Mouse (Mus musculus): ENCODE measurements around the gene Ibsp.

Ibsp gene

DNA sequence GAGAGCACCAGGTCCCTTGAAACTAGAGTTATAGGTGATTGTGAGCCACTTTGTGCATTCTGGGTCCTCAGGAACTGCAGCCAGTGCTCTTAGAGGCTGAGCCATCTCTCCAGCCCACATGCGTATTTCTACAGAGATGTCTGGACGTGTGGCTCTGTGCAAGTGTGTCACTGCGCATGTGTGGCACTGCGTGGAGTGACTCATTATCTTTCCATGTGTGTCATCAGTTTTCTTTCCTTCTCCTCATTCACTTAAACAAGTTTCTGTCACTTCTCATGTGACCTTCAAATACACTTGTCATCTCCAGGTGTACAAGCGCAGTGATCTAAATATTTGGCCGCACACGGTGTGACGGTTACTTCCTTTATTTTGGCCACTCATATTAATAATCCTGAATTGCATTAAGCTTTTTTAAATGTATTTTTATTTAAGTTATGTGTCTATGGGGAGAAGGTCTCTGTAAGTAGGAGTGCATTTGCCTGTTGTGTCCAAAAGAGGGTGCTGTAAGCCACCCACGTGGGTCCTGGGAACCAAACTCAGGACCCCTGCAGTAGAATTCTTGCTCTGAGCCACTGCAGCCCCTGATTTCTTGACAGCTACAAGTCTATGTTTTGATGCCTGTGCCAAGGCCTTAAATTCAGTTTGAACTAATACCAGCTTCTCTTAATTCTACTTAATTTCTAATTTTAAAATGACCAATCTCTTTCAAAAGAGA lies 45.7 kb downstream of the Ibsp start:
- peak; percentile 45 for DNase-seq

DNA sequence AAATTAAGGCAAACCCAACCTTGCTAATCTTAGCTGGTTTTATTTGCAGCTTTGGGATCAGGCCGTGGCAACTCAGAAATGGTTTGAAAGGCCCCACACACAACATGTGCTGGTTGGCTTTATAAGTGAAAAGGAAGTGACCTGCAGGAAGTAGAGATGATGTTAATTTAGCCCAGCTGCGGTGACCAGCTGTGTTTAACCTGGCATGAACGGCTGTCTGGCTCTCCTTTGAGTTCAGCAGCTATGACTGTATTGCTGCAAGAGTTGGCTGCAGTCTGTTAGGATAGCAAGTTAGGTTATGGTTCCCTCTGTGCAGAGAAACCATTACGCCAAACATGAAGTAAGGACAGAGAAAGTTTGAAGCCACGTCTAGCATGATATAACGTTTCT lies 46.3 kb downstream of the Ibsp start:
- no peak for DNase-seq

DNA sequence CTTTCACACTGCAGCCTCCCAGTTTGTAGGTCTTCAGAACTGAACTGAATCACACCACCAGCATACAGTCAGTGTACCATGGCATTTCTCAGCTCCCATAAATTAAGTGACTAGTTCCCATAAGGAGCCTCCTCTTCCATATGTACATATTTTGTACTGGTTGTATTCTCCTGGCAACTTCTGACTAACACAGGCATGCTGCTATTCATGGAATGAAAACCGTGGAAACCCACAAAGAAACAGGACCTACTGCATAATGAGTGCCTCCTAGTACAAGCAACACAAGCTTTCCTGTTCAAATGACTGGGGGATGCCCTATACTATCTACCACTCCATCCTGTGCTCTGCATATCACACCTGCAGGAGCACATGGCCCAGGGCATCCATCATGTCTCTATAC lies 52.1 kb downstream of the Ibsp start:
- no peak for DNase-seq

DNA sequence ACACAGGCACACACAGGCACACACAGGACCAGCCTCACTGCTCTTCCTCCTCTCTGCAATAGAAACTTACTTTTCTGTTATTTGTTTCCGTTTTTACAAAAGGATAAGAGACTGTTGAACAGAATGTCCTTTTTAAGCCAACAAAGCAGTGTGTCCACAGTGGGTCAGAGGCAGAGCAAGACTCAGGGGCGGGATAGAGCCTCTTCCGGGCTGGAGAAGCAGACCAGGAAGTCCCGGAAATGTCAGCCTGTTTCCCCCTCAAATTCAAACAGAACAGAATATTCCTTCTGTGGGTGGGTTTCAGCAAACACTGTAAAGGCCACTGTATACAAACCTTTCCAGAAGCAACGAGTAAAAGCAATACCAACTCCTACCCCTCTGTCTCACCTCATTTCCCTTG lies 52.9 kb downstream of the Ibsp start:
- no peak for DNase-seq

DNA sequence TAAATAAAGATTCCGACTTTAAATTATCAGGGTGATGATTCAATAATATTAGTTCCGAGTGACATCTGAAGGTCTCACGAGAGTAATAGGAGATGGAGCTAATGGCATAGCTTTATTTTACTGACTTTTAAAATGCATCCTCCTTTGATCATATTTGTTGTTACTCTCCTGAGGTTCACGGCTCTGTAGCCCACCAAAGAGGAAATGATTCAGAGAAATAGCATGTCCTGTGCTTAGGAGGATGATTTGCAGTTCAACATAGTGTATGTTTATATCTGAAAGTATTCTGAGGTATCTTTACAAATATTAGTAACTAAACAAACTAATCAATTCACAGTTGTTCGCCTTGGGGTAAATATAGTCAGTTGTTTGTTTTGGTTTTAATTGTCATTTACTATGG lies 58.6 kb downstream of the Ibsp start:
- DNase-seq, result no peak

DNA sequence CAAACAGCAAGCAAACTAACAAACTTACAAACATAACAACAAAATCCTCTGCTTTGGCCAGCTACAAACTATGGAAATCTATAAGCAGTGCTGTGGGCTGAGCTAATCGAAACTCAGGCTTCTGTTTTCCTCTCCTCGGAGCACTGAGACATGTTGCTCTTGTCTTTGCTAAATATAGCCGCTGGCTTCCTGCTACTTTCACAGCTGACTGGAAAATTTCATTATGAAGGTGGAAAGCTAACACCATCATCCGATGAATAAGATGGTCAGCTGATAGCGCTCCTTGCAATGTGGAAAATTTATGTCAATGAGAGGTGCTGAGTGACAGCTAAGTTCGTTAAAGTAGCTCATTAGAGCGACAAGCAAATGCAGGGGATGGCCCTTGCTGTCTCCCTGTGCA lies 59.6 kb downstream of the Ibsp start:
- no peak for DNase-seq

DNA sequence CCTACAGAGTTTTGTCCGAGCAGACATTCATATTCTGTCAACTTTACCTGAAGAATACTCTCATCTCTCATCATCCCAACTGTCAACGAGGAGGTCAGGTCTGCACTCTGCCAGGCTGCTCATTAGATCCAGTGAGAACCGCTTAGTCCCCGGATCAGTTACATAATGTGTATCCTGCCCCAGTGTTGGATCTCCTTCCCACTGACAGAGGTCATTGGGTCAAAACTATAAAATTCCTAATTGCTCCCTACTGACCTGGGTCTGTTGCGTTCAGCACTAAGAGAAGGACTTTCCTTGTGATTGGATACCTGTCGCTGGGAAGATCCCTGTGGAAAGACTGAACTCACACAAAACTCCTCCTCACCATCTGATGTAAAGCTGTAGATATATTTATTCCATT lies 60.3 kb downstream of the Ibsp start:
- no peak for DNase-seq
